Mouse (Mus musculus) cerebellum, adult (tissue): ENCODE data around the gene Trhr2.

Source experiments
- ATAC-seq: cut with Nextera tagmentation; 2 replicates; pipeline ENCODE4 v1.9.2; 2017; ENCODE audit warnings: mild to moderate bottlenecking, moderate library complexity, mixed read lengths; ENCODE audit not compliant: insufficient number of reproducible peaks, low FRiP score, low TSS enrichment

Gene Trhr2

GRCm38 (mm10) chr8:122311115-122311514 is 49.4 kb downstream of the Trhr2 start:
- no peak for ATAC-seq

DNA sequence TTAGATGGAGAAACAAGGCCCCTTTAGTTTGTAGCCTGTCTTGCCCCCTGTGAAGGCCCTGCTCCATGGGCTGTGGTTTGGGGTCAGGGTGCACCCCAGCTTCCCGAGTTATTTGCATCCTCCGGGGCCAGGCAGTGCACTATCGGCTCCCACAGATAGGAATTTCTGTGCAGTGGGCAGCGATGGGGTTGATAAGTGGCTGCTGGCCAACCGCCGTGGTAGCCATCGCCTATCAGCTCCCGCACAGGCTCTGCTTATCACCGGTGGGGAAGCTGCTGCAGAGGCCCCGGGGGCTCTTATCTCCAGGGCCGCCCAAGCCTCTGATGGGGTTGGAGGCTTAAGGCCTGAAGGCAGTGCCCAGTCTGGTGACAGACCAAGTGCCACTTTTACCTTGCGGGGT is 51.3 kb downstream of the Trhr2 start:
- ATAC-seq, result no peak

- ATAC-seq, result no peak
Measured at GRCm38 (mm10) chr8:122307836-122308235, 52.7 kb downstream of the Trhr2 start.
